8 mouse cellular contexts compared by ENCODE assay signal in the genomic region with DNA sequence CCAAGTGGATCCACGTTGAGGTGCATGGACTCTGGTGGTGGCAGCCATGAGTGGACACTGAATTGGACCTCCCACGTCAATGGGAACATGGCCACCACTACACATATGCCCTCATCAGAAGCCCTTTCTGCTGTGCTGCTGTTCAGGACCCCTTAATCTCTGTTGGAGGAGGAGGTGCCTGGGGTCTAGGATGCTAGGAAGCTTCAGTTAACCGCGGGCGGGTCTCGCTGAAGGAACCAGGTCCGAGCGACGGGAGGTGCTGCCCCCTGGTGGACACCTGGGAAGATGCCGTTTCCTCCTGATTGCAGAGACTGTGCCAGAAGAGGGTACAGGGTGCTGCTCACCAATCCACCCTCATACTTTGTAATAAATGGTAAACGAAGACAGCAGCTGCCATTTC. TPM values are rescaled to one million over a fixed set of nuclear protein-coding genes. Genes with fewer than 3 reads are reported as not detected.
DNase-seq lines count a peak whose midpoint lies in the region; ATAC-seq and TF ChIP-seq lines count a peak whose summit lies in the region.

No protein-coding gene starts in this region.

- H3K4me1 ChIP-seq in heart, embryonic 10.5 days: peaks cover 7% of the 10 kb centered on the region; the same call in 1 of the 2 replicates
- peaks cover 50% of the 10 kb centered on the region for H3K4me1 ChIP-seq in bone marrow macrophage, adult 2 months (ENCODE audit: control insufficient read depth, insufficient read depth, low read length)
- H3K4me1 ChIP-seq in forebrain, embryonic 10.5 days: peaks cover 13% of the 10 kb centered on the region
- no peaks in the 10 kb centered on the region for H3K4me1 ChIP-seq in hindbrain, embryonic 15.5 days (replicated peaks)
- H3K4me1 ChIP-seq in limb, embryonic 13.5 days: peaks cover 18% of the 10 kb centered on the region
- H3K4me1 ChIP-seq in midbrain, embryonic 15.5 days: no peaks in the 10 kb centered on the region

- no peak for TF ChIP-seq POLR2A in bone marrow macrophage, adult 2 months (IDR thresholded peaks at IDR 0.05; ENCODE audit: borderline replicate concordance, low read depth, low read length)

- peak; percentile 29; the same call in 1 of the 2 replicates for ATAC-seq in hindbrain, embryonic 15.5 days (ENCODE audit: low FRiP score, low read depth)
- 0 out of 2 replicates have a peak, but pooled peaks have one; percentile 48 for ATAC-seq in limb, embryonic 13.5 days (ENCODE audit: low FRiP score, low read depth)
- peak; percentile 45; the same call in 1 of the 2 replicates for ATAC-seq in midbrain, embryonic 15.5 days (replicated peaks)

- H3K36me3 ChIP-seq in heart, embryonic 10.5 days: no peaks in the 10 kb centered on the region
- no peaks in the 10 kb centered on the region for H3K36me3 ChIP-seq in forebrain, embryonic 10.5 days (replicated peaks)
- H3K36me3 ChIP-seq in hindbrain, embryonic 15.5 days: no peaks in the 10 kb centered on the region
- H3K36me3 ChIP-seq in limb, embryonic 13.5 days: no peaks in the 10 kb centered on the region
- no peaks in the 10 kb centered on the region for H3K36me3 ChIP-seq in midbrain, embryonic 15.5 days (replicated peaks)
- H3K36me3 ChIP-seq in splenic B cell, adult 2 months (ENCODE audit: control insufficient read depth, insufficient read depth, low read length, poor library complexity, severe bottlenecking): no peaks in the 10 kb centered on the region

- DNase-seq in heart, embryonic 10.5 days (ENCODE audit: low spot score): no peak
- no peak for DNase-seq in heart, adult 11 months
- peak; percentile 74 for DNase-seq in forebrain, embryonic 10.5 days (ENCODE audit: extremely low spot score, low spot score)
- peak; percentile 85 for DNase-seq in splenic B cell, adult 2 months (ENCODE audit: low read depth, low spot score)

- WGBS in heart, embryonic 10.5 days: 7% methylated on average over 11 of the region's 11 CpGs
- WGBS in forebrain, embryonic 10.5 days: 9% methylated on average over 11 of the region's 11 CpGs
- 11% methylated on average over 11 of the region's 11 CpGs for WGBS in hindbrain, embryonic 15.5 days
- WGBS in limb, embryonic 13.5 days: 6% methylated on average over 11 of the region's 11 CpGs
- 9% methylated on average over 11 of the region's 11 CpGs for WGBS in midbrain, embryonic 15.5 days

- H3K27me3 ChIP-seq in heart, embryonic 10.5 days (ENCODE audit: insufficient read depth, poor library complexity, severe bottlenecking): peaks cover 24% of the 10 kb centered on the region
- H3K27me3 ChIP-seq in forebrain, embryonic 10.5 days (ENCODE audit: poor library complexity, severe bottlenecking): 0 out of 2 replicates have a peak, but pooled peaks cover 13% of the 10 kb centered on the region
- 0 out of 2 replicates have a peak, but pooled peaks cover 3% of the 10 kb centered on the region for H3K27me3 ChIP-seq in hindbrain, embryonic 15.5 days
- peaks cover 5% of the 10 kb centered on the region; the same call in 1 of the 2 replicates for H3K27me3 ChIP-seq in limb, embryonic 13.5 days
- H3K27me3 ChIP-seq in midbrain, embryonic 15.5 days (replicated peaks): no peaks in the 10 kb centered on the region
- no peaks in the 10 kb centered on the region for H3K27me3 ChIP-seq in splenic B cell, adult 2 months (ENCODE audit: control insufficient read depth, insufficient read depth, low read length, poor library complexity, severe bottlenecking)

- H3K4me2 ChIP-seq in hindbrain, embryonic 15.5 days: peak overlapping the region; percentile 43
- H3K4me2 ChIP-seq in limb, embryonic 13.5 days (replicated peaks): peak overlapping the region; percentile 37; the same call in 1 of the 2 replicates
- peak overlapping the region; percentile 30 for H3K4me2 ChIP-seq in midbrain, embryonic 15.5 days

- no peaks in the 10 kb centered on the region for H3K9me3 ChIP-seq in heart, embryonic 10.5 days
- H3K9me3 ChIP-seq in forebrain, embryonic 10.5 days: no peaks in the 10 kb centered on the region
- no peaks in the 10 kb centered on the region for H3K9me3 ChIP-seq in hindbrain, embryonic 15.5 days
- H3K9me3 ChIP-seq in limb, embryonic 13.5 days: no peaks in the 10 kb centered on the region
- no peaks in the 10 kb centered on the region for H3K9me3 ChIP-seq in midbrain, embryonic 15.5 days

- H3K9ac ChIP-seq in hindbrain, embryonic 15.5 days: no peak overlapping the region
- H3K9ac ChIP-seq in limb, embryonic 13.5 days: no peak overlapping the region
- no peak overlapping the region for H3K9ac ChIP-seq in midbrain, embryonic 15.5 days

- TF ChIP-seq CTCF in bone marrow macrophage, adult 2 months (IDR thresholded peaks at IDR 0.05; ENCODE audit: low read depth, low read length): peak; percentile 97

- H3K4me3 ChIP-seq in heart, embryonic 10.5 days: 0 out of 2 replicates have a peak overlapping the region, but pooled peaks have one; percentile 23
- H3K4me3 ChIP-seq in bone marrow macrophage, adult 2 months (ENCODE audit: insufficient read depth, low read length): no peak overlapping the region
- peak overlapping the region; percentile 11; the same call in 1 of the 2 replicates for H3K4me3 ChIP-seq in forebrain, embryonic 10.5 days
- H3K4me3 ChIP-seq in hindbrain, embryonic 15.5 days: 0 out of 2 replicates have a peak overlapping the region, but pooled peaks have one; percentile 16
- H3K4me3 ChIP-seq in limb, embryonic 13.5 days: no peak overlapping the region
- H3K4me3 ChIP-seq in midbrain, embryonic 15.5 days: peak overlapping the region; percentile 12; the same call in 1 of the 2 replicates

- no peak overlapping the region for H3K27ac ChIP-seq in heart, embryonic 10.5 days
- H3K27ac ChIP-seq in bone marrow macrophage, adult 2 months (ENCODE audit: insufficient read depth, low read depth, low read length): 0 out of 2 replicates have a peak overlapping the region, but pooled peaks have one; percentile 98
- 0 out of 2 replicates have a peak overlapping the region, but pooled peaks have one; percentile 0 for H3K27ac ChIP-seq in forebrain, embryonic 10.5 days
- H3K27ac ChIP-seq in hindbrain, embryonic 15.5 days (replicated peaks): no peak overlapping the region
- H3K27ac ChIP-seq in limb, embryonic 13.5 days: no peak overlapping the region
- H3K27ac ChIP-seq in midbrain, embryonic 15.5 days: no peak overlapping the region

RNA-seq across cellular contexts. Expression of a gene that starts 14.6 kb away (rescaled TPM):
- 25.4 and 27.7 TPM in 2 replicates for polyA plus RNA-seq in heart, embryonic 10.5 days (2016; fragmentation: Nextera tagmentation; extraction: Ambion mirVana)
- 35.8 and 36.5 TPM in 2 replicates for polyA plus RNA-seq in bone marrow macrophage, adult 2 months (2012; ENCODE audit: insufficient read depth, insufficient read length, missing spikeins)
- 26.5 and 28.5 TPM in 2 replicates for polyA plus RNA-seq in forebrain, embryonic 10.5 days (2016; fragmentation: Nextera tagmentation; extraction: Ambion mirVana)
- 32.8 and 42.5 TPM in 2 replicates for polyA plus RNA-seq in hindbrain, embryonic 15.5 days (2015; fragmentation: Nextera tagmentation; extraction: Ambion mirVana)
- 24.5 and 25.1 TPM in 2 replicates for polyA plus RNA-seq in limb, embryonic 13.5 days (2015; fragmentation: Nextera tagmentation; extraction: Ambion mirVana)
- polyA plus RNA-seq in midbrain, embryonic 15.5 days (2015; fragmentation: Nextera tagmentation; extraction: Ambion mirVana): 38.4 and 40.3 TPM in 2 replicates

RNA-seq across cellular contexts. Expression of a gene that starts 14.8 kb away (rescaled TPM):
- polyA plus RNA-seq in heart, embryonic 10.5 days (2016; fragmentation: Nextera tagmentation; extraction: Ambion mirVana): 11.7 and 14.2 TPM in 2 replicates
- 50.1 and 51.4 TPM in 2 replicates for polyA plus RNA-seq in bone marrow macrophage, adult 2 months (2012; ENCODE audit: insufficient read depth, insufficient read length, missing spikeins)
- polyA plus RNA-seq in forebrain, embryonic 10.5 days (2016; fragmentation: Nextera tagmentation; extraction: Ambion mirVana): 3.8 and 5.1 TPM in 2 replicates
- polyA plus RNA-seq in hindbrain, embryonic 15.5 days (2015; fragmentation: Nextera tagmentation; extraction: Ambion mirVana): 2.3 and 2.9 TPM in 2 replicates
- 1.4 and 2.4 TPM in 2 replicates for polyA plus RNA-seq in limb, embryonic 13.5 days (2015; fragmentation: Nextera tagmentation; extraction: Ambion mirVana)
- polyA plus RNA-seq in midbrain, embryonic 15.5 days (2015; fragmentation: Nextera tagmentation; extraction: Ambion mirVana): 0.92 and 1.1 TPM in 2 replicates

RNA-seq across cellular contexts. Expression of a gene that starts 35.8 kb away (rescaled TPM):
- polyA plus RNA-seq in heart, embryonic 10.5 days (2016; fragmentation: Nextera tagmentation; extraction: Ambion mirVana): not detected in 2 replicates
- not detected in 2 replicates for polyA plus RNA-seq in bone marrow macrophage, adult 2 months (2012; ENCODE audit: insufficient read depth, insufficient read length, missing spikeins)
- polyA plus RNA-seq in forebrain, embryonic 10.5 days (2016; fragmentation: Nextera tagmentation; extraction: Ambion mirVana): not detected in 2 replicates
- polyA plus RNA-seq in hindbrain, embryonic 15.5 days (2015; fragmentation: Nextera tagmentation; extraction: Ambion mirVana): not detected in 2 replicates
- polyA plus RNA-seq in limb, embryonic 13.5 days (2015; fragmentation: Nextera tagmentation; extraction: Ambion mirVana): not detected in 2 replicates
- polyA plus RNA-seq in midbrain, embryonic 15.5 days (2015; fragmentation: Nextera tagmentation; extraction: Ambion mirVana): not detected in 2 replicates

RNA-seq across cellular contexts. Expression of a gene that starts 51.1 kb away (rescaled TPM):
- not detected in 2 replicates for polyA plus RNA-seq in heart, embryonic 10.5 days (2016; fragmentation: Nextera tagmentation; extraction: Ambion mirVana)
- polyA plus RNA-seq in bone marrow macrophage, adult 2 months (2012; ENCODE audit: insufficient read depth, insufficient read length, missing spikeins): not detected in 2 replicates
- polyA plus RNA-seq in forebrain, embryonic 10.5 days (2016; fragmentation: Nextera tagmentation; extraction: Ambion mirVana): 0.17 TPM in 1 of 2 replicates, not detected in the other
- polyA plus RNA-seq in hindbrain, embryonic 15.5 days (2015; fragmentation: Nextera tagmentation; extraction: Ambion mirVana): 0.23 and 0.38 TPM in 2 replicates
- polyA plus RNA-seq in limb, embryonic 13.5 days (2015; fragmentation: Nextera tagmentation; extraction: Ambion mirVana): not detected in 2 replicates
- polyA plus RNA-seq in midbrain, embryonic 15.5 days (2015; fragmentation: Nextera tagmentation; extraction: Ambion mirVana): 0.48 TPM in 1 of 2 replicates, not detected in the other

Comparison
In these comparisons a context has a peak if more than half of its experiments do, and no peak if none do; other contexts are left out.
1. DNase-seq: peak in forebrain, embryonic 10.5 days (single experiment) and splenic B cell, adult 2 months (single experiment); none in heart, embryonic 10.5 days (single experiment) and heart, adult 11 months (single experiment).
2. H3K27ac ChIP-seq: peak in bone marrow macrophage, adult 2 months (single experiment) and forebrain, embryonic 10.5 days (single experiment); none in heart, embryonic 10.5 days (single experiment), hindbrain, embryonic 15.5 days (single experiment), limb, embryonic 13.5 days (single experiment) and midbrain, embryonic 15.5 days (single experiment).
3. H3K4me3 ChIP-seq: peak in heart, embryonic 10.5 days (single experiment), forebrain, embryonic 10.5 days (single experiment), hindbrain, embryonic 15.5 days (single experiment) and midbrain, embryonic 15.5 days (single experiment); none in bone marrow macrophage, adult 2 months (single experiment) and limb, embryonic 13.5 days (single experiment).
4. Peak in every context shown above with its lines, with median percentiles within 50 percentile points of each other: ATAC-seq and H3K4me2 ChIP-seq.